Mouse (Mus musculus) embryonic facial prominence, embryonic 14.5 days (tissue): ENCODE results near the gene Enthd1. TPM values are rescaled to one million over a fixed set of nuclear protein-coding genes. Genes with fewer than 3 reads are reported as not detected.

Experiments
- ATAC-seq: fragments of 200-750 bp; cut with Nextera tagmentation; 2 replicates; pipeline ENCODE4 v1.8.0; 2017; ENCODE audit warnings: low read depth, moderate number of reproducible peaks, moderate TSS enrichment
- DNase-seq: peaks from one replicate; pipeline ENCODE4 v3.0.0-alpha.2; 2015; ENCODE audit warnings: low spot score
- H3K27ac ChIP-seq: fragments of 300-500 bp; sonication (generic); replicated peaks from 2 replicates; pipeline ENCODE4 v1.5.1; 2014; ENCODE audit warnings: low read depth, mild to moderate bottlenecking, low read length, moderate library complexity
- H3K27me3 ChIP-seq: fragments of 300-500 bp; sonication (generic); replicated peaks from 2 replicates; pipeline ENCODE4 v1.6.1; 2014; ENCODE audit warnings: low read length; ENCODE audit not compliant: control insufficient read depth, insufficient read depth
- H3K36me3 ChIP-seq: fragments of 300-500 bp; sonication (generic); 2 replicates; pipeline ENCODE4 v1.6.1; 2014; ENCODE audit warnings: low read length, mixed read lengths; ENCODE audit not compliant: control insufficient read depth, insufficient read depth
- H3K4me1 ChIP-seq: fragments of 300-500 bp; sonication (generic); 2 replicates; pipeline ENCODE4 v1.6.1; 2014; ENCODE audit warnings: antibody characterized with exemption, low read length; ENCODE audit not compliant: control insufficient read depth, insufficient read depth
- H3K4me2 ChIP-seq: fragments of 300-500 bp; sonication (generic); 2 replicates; pipeline ENCODE4 v1.6.1; 2014; ENCODE audit warnings: low read depth, mild to moderate bottlenecking, low read length, moderate library complexity, mixed read lengths
- H3K4me3 ChIP-seq: fragments of 300-500 bp; sonication (generic); 2 replicates; pipeline ENCODE4 v1.5.1; 2014; ENCODE audit warnings: low read depth, mild to moderate bottlenecking, low read length
- H3K9ac ChIP-seq: fragments of 300-500 bp; sonication (generic); 2 replicates; pipeline ENCODE4 v1.6.1; 2014; ENCODE audit warnings: low read depth, mild to moderate bottlenecking, low read length, moderate library complexity, mixed read lengths
- H3K9me3 ChIP-seq: fragments of 300-500 bp; sonication (generic); 2 replicates; pipeline ENCODE4 v1.6.1; 2016; ENCODE audit warnings: low read length; ENCODE audit not compliant: control insufficient read depth
- WGBS: fragments of 180-500 bp; shearing (Covaris S2); extraction: QIAGEN DNeasy Blood & Tissue Kit; methylation state at CpG from one replicate; pipeline ENCODE4 v1.1.7; 2014; 5-methylcytosine and 5-hydroxymethylcytosine counted together
- polyA plus RNA-seq: library from polyadenylated mRNA; unstranded; fragments of >200 nt; fragmentation: Nextera tagmentation; extraction: Ambion mirVana; gene quantifications from 2 replicates; pipeline ENCODE4 v1.2.1, GENCODE M21; 2014

The Enthd1 gene
- polyA plus RNA-seq, 1 experiment from 2014 or later, result 0.10 TPM

- Histone ChIP-seq H3K4me2 (no peak overlapping the region), H3K4me3 (no peak overlapping the region), H3K27ac (no peak overlapping the region), H3K27me3 (peaks cover 25% of the 10 kb centered on the region; the same call in 1 of the 2 replicates), H3K36me3 (no peaks in the 10 kb centered on the region), H3K4me1 (no peaks in the 10 kb centered on the region), H3K9me3 (no peaks in the 10 kb centered on the region), H3K9ac (no peak overlapping the region)
- ATAC-seq (no peak), DNase-seq (no peak)
- 52% methylated on average over 3 of the region's 3 CpGs for WGBS
These were observed 14.2 kb upstream of the Enthd1 start for GRCm38 (mm10) chr15:80579121-80579520.

GRCm38 (mm10) chr15:80577166-80577960 is 12.4 kb upstream of the Enthd1 start:
- H3K4me2 ChIP-seq, result no peak overlapping the region
- H3K27me3 ChIP-seq, result peaks cover 25% of the 10 kb centered on the region; the same call in 1 of the 2 replicates
- H3K9me3 ChIP-seq, result no peaks in the 10 kb centered on the region
- H3K27ac ChIP-seq, result no peak overlapping the region
- no peak overlapping the region for H3K9ac ChIP-seq
- DNase-seq, result no peak
- no peaks in the 10 kb centered on the region for H3K36me3 ChIP-seq
- no peak overlapping the region for H3K4me3 ChIP-seq
- H3K4me1 ChIP-seq, result no peaks in the 10 kb centered on the region; the same call in 1 of the 2 replicates
- 17% methylated on average over 22 of the region's 22 CpGs for WGBS
- no peak for ATAC-seq

- Histone ChIP-seq H3K4me3 (no peak overlapping the region), H3K9me3 (no peaks in the 10 kb centered on the region), H3K4me1 (no peaks in the 10 kb centered on the region; the same call in 1 of the 2 replicates), H3K4me2 (no peak overlapping the region), H3K9ac (no peak overlapping the region), H3K27ac (no peak overlapping the region), H3K36me3 (no peaks in the 10 kb centered on the region), H3K27me3 (peaks cover 24% of the 10 kb centered on the region; the same call in 1 of the 2 replicates)
- DNase-seq, result no peak
- ATAC-seq, result no peak
- 74% methylated on average over 11 of the region's 11 CpGs for WGBS
These were observed 11.5 kb upstream of the Enthd1 start for GRCm38 (mm10) chr15:80576415-80576994.

- no peak overlapping the region for H3K4me2 ChIP-seq
- H3K27ac ChIP-seq, result no peak overlapping the region
- no peak for ATAC-seq
- no peaks in the 10 kb centered on the region; the same call in 1 of the 2 replicates for H3K4me1 ChIP-seq
- peaks cover 24% of the 10 kb centered on the region; the same call in 1 of the 2 replicates for H3K27me3 ChIP-seq
- H3K9me3 ChIP-seq, result no peaks in the 10 kb centered on the region
- no peak overlapping the region for H3K4me3 ChIP-seq
- DNase-seq, result no peak
- H3K9ac ChIP-seq, result no peak overlapping the region
- WGBS, result 91% methylated on average over 13 of the region's 13 CpGs
- no peaks in the 10 kb centered on the region for H3K36me3 ChIP-seq
These were observed 10.9 kb upstream of the Enthd1 start for GRCm38 (mm10) chr15:80575817-80576370.

GRCm38 (mm10) chr15:80574211-80575040 is 9.5 kb upstream of the Enthd1 start:
- Histone ChIP-seq H3K9me3 (no peaks in the 10 kb centered on the region), H3K4me2 (no peak overlapping the region), H3K4me3 (no peak overlapping the region), H3K27ac (no peak overlapping the region), H3K4me1 (no peaks in the 10 kb centered on the region; the same call in 1 of the 2 replicates), H3K27me3 (peaks cover 24% of the 10 kb centered on the region; the same call in 1 of the 2 replicates), H3K9ac (no peak overlapping the region), H3K36me3 (no peaks in the 10 kb centered on the region)
- ATAC-seq (no peak), DNase-seq (no peak)
- WGBS, result 91% methylated on average over 17 of the region's 17 CpGs

- ATAC-seq (no peak), DNase-seq (no peak)
- 66% methylated on average over 9 of the region's 9 CpGs for WGBS
- Histone ChIP-seq H3K9me3 (no peaks in the 10 kb centered on the region), H3K4me2 (no peak overlapping the region), H3K27ac (no peak overlapping the region), H3K4me1 (peaks cover under 1% of the 10 kb centered on the region; the same call in 1 of the 2 replicates), H3K36me3 (no peaks in the 10 kb centered on the region), H3K27me3 (0 out of 2 replicates have a peak, but pooled peaks cover 18% of the 10 kb centered on the region), H3K9ac (no peak overlapping the region), H3K4me3 (no peak overlapping the region)
These were observed 8.0 kb upstream of the Enthd1 start for GRCm38 (mm10) chr15:80572811-80573520.

- no peak within 1 kb of the TSS for H3K4me2 ChIP-seq
- H3K4me3 ChIP-seq, result no peak within 1 kb of the TSS
- 0 out of 2 replicates have a peak, but pooled peaks cover 13% of the 10 kb centered on the region for H3K27me3 ChIP-seq
- no peak within 1 kb of the TSS for H3K27ac ChIP-seq
- H3K4me1 ChIP-seq, result peaks cover 3% of the 10 kb centered on the region
- DNase-seq (no peak), ATAC-seq (no peak)
- 63% methylated on average over 12 of the region's 12 CpGs for WGBS
- H3K9ac ChIP-seq, result no peak within 1 kb of the TSS
- H3K36me3 ChIP-seq, result no peaks in the 10 kb centered on the region
- H3K9me3 ChIP-seq, result no peaks in the 10 kb centered on the region
These were observed 7.3 kb upstream of the Enthd1 start, which contains the start of gene Grap2 for GRCm38 (mm10) chr15:80572291-80572690. Gene Grap2 (plus strand): TSS chr15:80572594.
